Mouse (Mus musculus) liver, adult 2 months (tissue): ENCODE measurements at regions not wholly inside any gene's neighbourhood (a gene's known extent, or its start where the extent isn't known, plus 50 kb on each side); places are given as distances from the start of the nearest gene placed in this dataset.

Experiments used
- CTCF ChIP-seq: fragments of 200-500 bp; IDR thresholded peaks from 2 replicates; pipeline ENCODE4 v1.5.1; 2011; ENCODE audit warnings: low read depth, low read length, control low read depth
- POLR2A ChIP-seq: fragments of 200-500 bp; IDR thresholded peaks from 2 replicates; pipeline ENCODE4 v1.6.1; 2011; ENCODE audit warnings: low read length, control low read depth; ENCODE audit not compliant: insufficient read depth; ENCODE audit errors: extremely low read depth

GRCm38 (mm10) chr1:186554520-186555010 is 151.2 kb downstream of the Tgfb2 start:
- TF ChIP-seq CTCF (no peak), POLR2A (no peak)
